Mouse (Mus musculus): ENCODE results near the gene Atp6v1g3.

The Atp6v1g3 gene

DNA sequence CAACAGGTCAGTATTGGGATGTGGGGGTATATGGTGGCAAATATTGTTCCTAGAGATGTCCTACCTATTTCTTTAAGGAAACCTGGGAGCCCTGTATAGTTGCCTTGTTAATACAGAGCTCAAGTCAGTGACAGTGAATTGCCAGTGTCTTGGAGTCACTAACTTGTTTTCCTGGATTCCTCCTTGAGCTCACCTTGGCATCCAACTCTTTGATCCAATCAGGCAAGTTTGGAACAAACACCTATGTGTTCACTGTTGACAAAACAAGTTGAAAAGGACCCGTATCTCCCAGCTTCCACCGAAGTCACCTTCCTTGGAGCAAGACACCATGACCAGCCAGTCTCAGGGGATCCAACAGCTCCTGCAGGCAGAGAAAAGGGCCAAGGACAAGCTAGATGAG is at the start of gene Atp6v1g3:
TSS of gene Atp6v1g3 (plus strand) at position 301 of the 400 bp plus-strand sequence.
- in situ Hi-C loops (cut with MboI, MseI): no loop called here

GRCm38 (mm10) chr1:138233051-138233450 is 40.5 kb upstream of the Atp6v1g3 start:
- in situ Hi-C loops (cut with MboI, MseI): no loop called here

DNA sequence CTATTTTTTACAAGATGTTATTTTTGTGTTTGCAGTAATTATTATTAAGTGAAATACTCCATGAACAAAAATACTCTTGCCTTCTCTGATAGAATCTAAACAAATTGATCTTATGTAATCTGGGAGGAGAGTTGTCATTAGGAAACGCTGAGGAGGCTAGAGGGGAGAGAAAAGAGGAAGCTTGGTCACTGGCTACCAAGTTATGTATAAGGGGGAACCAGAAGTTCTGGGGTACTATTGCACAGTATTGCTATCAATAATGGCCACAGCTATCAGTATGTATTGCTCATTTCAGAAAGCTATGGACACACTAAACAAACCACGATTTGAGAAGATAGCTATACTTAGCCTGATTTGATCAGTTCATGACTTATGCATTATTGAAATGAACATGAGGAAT is 36.3 kb upstream of the Atp6v1g3 start:
- in situ Hi-C loops (cut with MboI, MseI): no loop called here

GRCm38 (mm10) chr1:138243947-138244346 is 29.6 kb upstream of the Atp6v1g3 start:
- in situ Hi-C loops (cut with MboI, MseI): no loop called here

GRCm38 (mm10) chr1:138244485-138244884 is 29.1 kb upstream of the Atp6v1g3 start:
- in situ Hi-C loops (cut with MboI, MseI): no loop called here

DNA sequence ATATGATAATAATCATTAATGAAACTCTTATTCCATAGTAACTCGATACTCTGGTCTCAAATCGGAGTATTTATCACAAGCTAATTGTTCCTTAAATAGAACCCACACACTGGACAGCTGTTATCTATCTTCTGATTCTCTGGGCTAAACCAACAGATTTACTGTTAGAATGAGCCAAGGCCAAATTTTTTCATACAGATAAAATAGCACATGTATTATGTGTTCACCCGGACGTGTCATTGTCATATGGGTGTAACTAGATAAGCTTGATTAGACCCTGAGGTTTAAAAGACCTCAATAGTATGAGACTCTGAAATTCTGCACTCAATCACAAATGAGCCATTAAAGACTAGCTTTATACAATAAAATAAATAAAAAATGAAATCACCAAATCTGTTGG is 28.4 kb upstream of the Atp6v1g3 start:
- in situ Hi-C loops (cut with MboI, MseI): no loop called here

DNA sequence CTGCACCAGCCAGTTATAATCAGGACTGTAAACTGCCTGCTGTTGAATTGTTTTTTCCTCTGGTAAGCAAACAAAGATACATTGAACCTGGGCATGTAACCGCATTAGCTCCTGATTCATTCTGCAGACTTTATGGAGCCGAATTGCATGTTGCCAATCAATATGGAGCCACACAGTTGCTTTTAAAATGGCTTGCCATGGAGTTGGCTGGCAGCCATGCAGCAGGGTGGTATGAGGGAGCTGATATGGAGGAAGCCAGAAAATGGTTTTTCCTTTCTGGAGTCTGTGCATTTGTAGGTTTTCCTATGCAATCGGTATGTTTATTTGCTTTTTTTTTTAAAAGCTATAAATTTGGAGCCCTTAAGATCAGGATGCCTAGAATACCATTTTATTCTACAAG is 28.0 kb upstream of the Atp6v1g3 start:
- in situ Hi-C loops (cut with MboI, MseI): no loop called here

- in situ Hi-C loops (cut with MboI, MseI): no loop called here
Observed at GRCm38 (mm10) chr1:138246438-138247164, 26.9 kb upstream of the Atp6v1g3 start.

DNA sequence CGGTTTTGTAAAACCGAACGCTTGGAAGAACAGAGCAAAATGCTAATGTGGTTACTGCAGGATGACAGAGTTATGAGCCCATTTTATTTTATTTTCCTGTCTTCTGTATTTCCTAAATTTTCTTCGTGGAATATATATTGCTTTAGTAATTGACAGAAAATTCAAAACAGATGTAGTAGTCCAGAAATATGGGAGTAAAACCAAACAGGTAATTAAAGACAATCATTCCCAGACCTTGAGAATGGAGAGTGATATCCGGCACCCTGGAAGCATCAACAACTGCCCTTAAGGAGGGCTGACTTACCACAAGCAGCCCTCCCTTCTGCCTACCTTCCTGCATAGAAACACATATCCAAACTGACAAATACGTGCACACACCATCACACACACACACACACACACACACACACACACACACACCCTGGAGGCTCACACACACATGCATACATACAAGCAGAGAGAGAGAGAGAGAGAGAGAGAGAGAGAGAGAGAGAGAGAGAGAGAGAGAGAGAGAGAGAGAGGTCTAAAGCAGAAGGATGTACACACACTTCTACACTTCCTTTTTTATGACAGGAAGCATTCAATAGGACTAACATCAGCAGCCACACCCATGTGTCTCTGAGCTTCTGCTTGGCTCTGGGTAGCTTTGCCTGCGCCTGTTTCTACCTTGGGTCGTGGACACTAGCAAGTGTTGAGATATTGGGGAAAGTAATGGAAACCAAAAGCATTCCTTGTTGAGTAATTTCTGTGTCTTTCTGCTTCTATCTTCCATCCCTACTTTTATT is 25.6 kb upstream of the Atp6v1g3 start:
- in situ Hi-C loops (cut with MboI, MseI): no loop called here

- in situ Hi-C loops (cut with MboI, MseI): no loop called here
Observed at GRCm38 (mm10) chr1:138248770-138249169, 24.8 kb upstream of the Atp6v1g3 start.

- in situ Hi-C loops (cut with MboI, MseI): no loop called here
Observed at GRCm38 (mm10) chr1:138250951-138251350, 22.6 kb upstream of the Atp6v1g3 start.

GRCm38 (mm10) chr1:138256172-138256789 is 17.3 kb upstream of the Atp6v1g3 start:
- in situ Hi-C loops (cut with MboI, MseI): no loop called here

DNA sequence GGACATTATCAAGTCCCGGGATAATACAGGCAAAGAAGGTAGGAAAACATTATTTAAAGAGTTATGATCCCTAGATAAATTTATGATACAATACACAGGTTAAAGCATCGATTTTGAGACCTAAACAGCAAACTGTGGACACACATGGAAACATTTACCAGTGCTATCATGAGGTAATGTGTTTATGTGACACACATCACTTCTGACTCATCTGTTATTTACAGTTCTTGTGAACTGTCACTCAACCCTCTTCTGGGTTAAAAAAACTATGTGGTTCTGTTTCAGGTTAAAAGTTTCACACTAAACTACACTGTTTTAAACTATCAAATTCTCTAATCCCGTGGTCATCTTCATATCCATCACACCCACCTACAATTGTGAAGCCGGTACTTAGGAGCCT is 14.8 kb upstream of the Atp6v1g3 start:
- in situ Hi-C loops (cut with MboI, MseI): no loop called here

GRCm38 (mm10) chr1:138261520-138261919 is 12.0 kb upstream of the Atp6v1g3 start:
- in situ Hi-C loops (cut with MboI, MseI): no loop called here

GRCm38 (mm10) chr1:138262408-138262807 is 11.1 kb upstream of the Atp6v1g3 start:
- in situ Hi-C loops (cut with MboI, MseI): no loop called here

DNA sequence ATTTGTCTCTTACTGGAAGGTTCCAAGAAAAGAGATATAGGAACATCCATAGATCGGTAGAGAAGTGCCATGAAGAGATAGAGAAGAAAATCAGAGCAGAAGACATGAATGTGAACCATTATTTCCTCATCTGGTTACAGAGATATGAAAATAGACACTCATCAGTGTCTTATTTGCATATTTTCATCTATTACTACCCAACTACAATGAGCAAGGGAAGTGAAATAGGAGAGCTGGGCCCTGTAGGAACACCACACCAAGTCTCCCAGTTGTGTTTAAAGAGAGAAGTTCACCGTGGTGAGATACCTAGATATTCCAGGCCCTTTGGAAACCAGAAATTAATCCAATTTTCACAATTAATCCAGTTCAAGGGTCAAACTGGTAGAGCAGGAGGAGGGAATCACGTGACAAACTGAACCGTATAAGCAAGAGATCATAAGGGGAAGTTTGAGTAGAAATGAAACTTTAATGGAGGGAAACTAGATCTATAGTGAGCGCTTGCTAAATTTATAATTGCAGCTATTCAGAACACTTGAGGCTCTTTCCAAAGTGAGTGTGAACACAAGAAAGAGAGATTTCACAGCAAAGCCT is 6.0 kb upstream of the Atp6v1g3 start:
- in situ Hi-C loops (cut with MboI, MseI): no loop called here

GRCm38 (mm10) chr1:138274930-138275329 is 1.4 kb downstream of the Atp6v1g3 start:
- in situ Hi-C loops (cut with MboI, MseI): no loop called here

- in situ Hi-C loops (cut with MboI, MseI): no loop called here
Observed at GRCm38 (mm10) chr1:138275859-138276258, 2.3 kb downstream of the Atp6v1g3 start.

GRCm38 (mm10) chr1:138281139-138281538 is 7.6 kb downstream of the Atp6v1g3 start:
- in situ Hi-C loops (cut with MboI, MseI): no loop called here

GRCm38 (mm10) chr1:138282413-138283141 is 9.0 kb downstream of the Atp6v1g3 start:
- in situ Hi-C loops (cut with MboI, MseI): no loop called here

DNA sequence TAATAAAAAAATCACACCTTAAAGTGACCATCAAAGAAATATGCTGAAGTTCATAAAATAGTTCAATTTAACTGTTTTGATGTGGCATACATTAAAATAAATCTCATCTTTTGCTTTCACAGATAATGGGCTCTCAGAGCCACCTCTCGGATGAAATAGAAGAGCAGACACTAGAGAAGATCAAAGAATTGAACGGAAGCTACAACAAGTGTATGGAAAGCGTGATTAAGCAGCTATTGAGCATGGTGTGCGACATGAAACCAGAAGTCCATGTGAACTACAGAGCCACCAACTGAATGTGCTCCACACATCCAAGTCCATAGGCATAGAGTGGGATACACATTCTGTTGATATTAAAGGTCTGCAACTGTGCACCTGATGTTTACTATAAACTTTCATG is 14.1 kb downstream of the Atp6v1g3 start:
- in situ Hi-C loops (cut with MboI, MseI): loop anchor here (5.0 kb wide), 1 partner anchor 95 kb away; no protein-coding TSS in a partner anchor

Data from T-helper 2 cell (primary cell).